Mouse (Mus musculus) heart, adult 10 weeks (tissue): ENCODE data around the gene Cep152. TPM values are rescaled to one million over a fixed set of nuclear protein-coding genes. Genes with fewer than 3 reads are reported as not detected.

Experiments used
- polyA plus RNA-seq: library from polyadenylated mRNA; stranded (reverse); fragments of 350-450 nt; fragmentation: Illumina TruSeq; extraction: RNeasy Lipid Tissue Mini Kit (QIAGEN cat#74804); gene quantifications from one replicate; pipeline ENCODE4 v1.2.3, GENCODE M21; 2014; ENCODE audit warnings: low read depth, low replicate concordance

The Cep152 gene
- polyA plus RNA-seq, result 1.8 TPM

DNA sequence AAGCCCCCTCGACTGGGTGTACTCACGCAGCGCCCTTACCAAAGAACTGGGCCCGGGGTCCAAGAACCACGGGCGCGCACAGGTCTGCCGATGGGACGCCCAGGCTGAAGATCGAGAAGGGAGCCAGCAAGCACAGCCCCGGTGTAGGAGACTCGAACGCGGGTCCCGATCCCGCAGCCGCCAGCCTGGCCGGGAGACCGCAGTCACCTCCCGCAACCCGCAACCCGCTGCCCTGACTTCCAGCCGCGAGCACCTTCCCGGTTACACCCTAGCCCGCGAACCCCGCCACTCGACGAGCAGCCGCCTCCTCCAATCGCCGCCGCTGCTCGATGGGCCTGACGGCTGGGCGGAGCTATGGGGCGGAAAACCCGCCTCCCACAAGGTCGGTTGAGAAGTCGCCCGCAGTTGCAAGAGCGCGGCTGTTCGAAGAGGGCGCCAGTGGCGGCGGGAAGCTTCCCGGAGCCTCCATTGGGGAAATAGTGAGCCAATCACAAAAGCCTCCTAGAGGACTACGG lies at the start of gene Cep152:
Gene Cep152 (minus strand): TSS at position 277 of the 515 bp plus-strand sequence.

DNA sequence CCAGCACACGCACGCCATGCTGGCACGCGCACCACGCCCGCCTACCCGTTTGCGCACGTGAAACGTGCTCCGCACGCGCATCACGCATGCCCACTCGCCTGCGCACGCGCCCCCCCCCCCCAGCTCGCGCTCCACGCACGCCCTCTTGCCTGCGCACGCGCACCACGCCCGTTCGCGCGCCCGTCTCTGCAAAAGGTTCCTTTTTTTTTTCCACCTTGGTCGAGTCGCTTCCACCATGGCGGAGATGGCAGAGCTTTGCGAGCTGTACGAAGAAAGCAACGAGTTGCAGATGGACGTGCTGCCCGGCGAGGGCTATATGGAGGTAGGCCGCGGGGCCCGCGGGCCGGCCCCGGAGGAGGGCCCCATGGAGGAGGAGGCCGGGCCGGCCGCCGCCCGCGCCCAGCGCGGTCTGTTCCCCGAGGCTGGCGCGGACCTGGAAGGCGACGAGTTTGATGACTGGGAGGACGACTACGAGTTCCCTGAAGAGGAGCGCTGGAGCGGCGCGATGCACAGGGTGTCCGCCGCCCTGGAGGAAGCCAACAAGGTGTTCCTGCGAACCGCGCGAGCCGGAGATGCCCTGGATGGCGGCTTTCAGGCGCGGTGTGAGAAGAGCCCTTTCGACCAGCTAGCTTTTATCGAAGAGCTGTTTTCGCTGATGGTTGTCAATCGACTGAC lies 48.2 kb upstream of the Cep152 start, which contains the start of gene Eid1:
Gene Eid1 (plus strand): TSS at position 139 of the 675 bp plus-strand sequence.

Other genes starting within 250 kb of the Cep152 start
- 0.21 TPM for gene Gm9913, start 120.0 kb downstream of the Cep152 start, polyA plus RNA-seq
- gene Fbn1, start 117.1 kb downstream of the Cep152 start, polyA plus RNA-seq, result 18.9 TPM
- 56.0 TPM for gene Eid1, start 48.0 kb upstream of the Cep152 start, polyA plus RNA-seq
- gene Shc4, start 99.0 kb upstream of the Cep152 start, polyA plus RNA-seq, result 0.99 TPM
- gene Secisbp2l, start 157.8 kb upstream of the Cep152 start, polyA plus RNA-seq, result 17.0 TPM
- 12.3 TPM for gene Galk2, start 234.0 kb upstream of the Cep152 start, polyA plus RNA-seq
- gene Cops2, start 234.0 kb upstream of the Cep152 start, polyA plus RNA-seq, result 109 TPM